Comparison of ENCODE assay signal across 12 mouse cellular contexts in the genomic region with DNA sequence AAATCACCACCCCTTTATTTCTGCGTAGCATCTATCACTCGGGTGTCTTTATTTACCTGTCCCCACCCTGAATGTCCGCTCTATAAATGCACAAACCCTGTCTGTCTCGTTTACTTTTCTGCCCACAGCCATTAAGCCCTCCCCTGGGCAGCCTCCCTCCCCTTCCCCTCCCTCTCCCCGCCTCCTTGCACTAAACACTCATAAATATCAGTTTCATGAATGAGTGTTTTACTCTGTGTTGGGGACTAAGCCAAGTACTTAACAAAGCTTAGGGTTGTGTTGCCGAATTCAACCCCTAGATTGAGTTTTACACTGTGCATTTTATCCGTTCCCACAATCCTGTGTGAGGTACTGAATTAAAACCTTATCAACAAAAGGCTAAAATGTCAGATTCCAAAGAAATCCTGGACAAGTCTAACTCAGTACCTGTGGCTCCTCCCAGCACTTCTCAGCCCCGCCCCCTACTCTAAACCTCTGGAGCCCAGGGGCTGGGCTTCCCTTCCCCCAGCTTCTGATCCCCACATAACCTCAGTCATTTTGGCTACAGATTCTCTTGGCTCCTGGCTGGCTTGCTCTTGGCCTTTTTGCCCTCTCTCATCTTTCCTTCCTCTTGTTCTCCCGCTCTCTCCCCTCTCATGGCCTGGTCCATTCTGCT. TPM values are rescaled to one million over a fixed set of nuclear protein-coding genes. Genes with fewer than 3 reads are reported as not detected.
DNase-seq lines count a peak whose midpoint lies in the region; ATAC-seq and TF ChIP-seq lines count a peak whose summit lies in the region.
"Had no signal": no experiment of that assay in that cellular context is flagged by ENCODE, and none has a peak within 500 bp of the region (broad histone marks: within the 10 kb centered on the region; RNA-seq: fewer than 3 reads in every experiment).

No protein-coding gene starts in this region.

- H3K27me3 ChIP-seq in embryonic facial prominence, embryonic 14.5 days (replicated peaks; ENCODE audit: control insufficient read depth, insufficient read depth, low read length), result no peaks in the 10 kb centered on the region
- no peaks in the 10 kb centered on the region for H3K27me3 ChIP-seq in liver, adult 2 months (ENCODE audit: control insufficient read depth, insufficient read depth, low read length)
- H3K27me3 ChIP-seq in neural tube, embryonic 15.5 days (replicated peaks), result no peaks in the 10 kb centered on the region

- no peak overlapping the region for H3K9ac ChIP-seq in embryonic facial prominence, embryonic 14.5 days (ENCODE audit: low read depth, low read length)
- no peak overlapping the region for H3K9ac ChIP-seq in liver, adult 2 months (ENCODE audit: low read depth, low read length)
- H3K9ac ChIP-seq in neural tube, embryonic 15.5 days (replicated peaks), result no peak overlapping the region

- no peak overlapping the region for H3K4me3 ChIP-seq in embryonic facial prominence, embryonic 14.5 days (ENCODE audit: low read depth, low read length)
- no peak overlapping the region for H3K4me3 ChIP-seq in liver, adult 2 months (ENCODE audit: insufficient read depth, low read depth, low read length)
- no peak overlapping the region for H3K4me3 ChIP-seq in neural tube, embryonic 15.5 days (replicated peaks)
- H3K4me3 ChIP-seq: midbrain, embryonic 10.5 days had no signal

- no peak for TF ChIP-seq POLR2A in liver, adult 2 months (IDR thresholded peaks at IDR 0.05; ENCODE audit: extremely low read depth, insufficient read depth, low read length)

- WGBS in embryonic facial prominence, embryonic 14.5 days, result 26% methylated on average over 9 of the region's 9 CpGs
- WGBS in liver, adult 2 months, result 35% methylated on average over 9 of the region's 9 CpGs
- WGBS in neural tube, embryonic 15.5 days, result 23% methylated on average over 9 of the region's 9 CpGs

- H3K36me3 ChIP-seq in embryonic facial prominence, embryonic 14.5 days (ENCODE audit: control insufficient read depth, insufficient read depth, low read length), result no peaks in the 10 kb centered on the region
- H3K36me3 ChIP-seq in liver, adult 2 months (ENCODE audit: control insufficient read depth, insufficient read depth, low read length), result no peaks in the 10 kb centered on the region
- H3K36me3 ChIP-seq in neural tube, embryonic 15.5 days, result no peaks in the 10 kb centered on the region
- H3K36me3 ChIP-seq: midbrain, embryonic 10.5 days had no signal

- no peak for TF ChIP-seq CTCF in liver, adult 2 months (IDR thresholded peaks at IDR 0.05; ENCODE audit: low read depth, low read length)

- H3K4me2 ChIP-seq in embryonic facial prominence, embryonic 14.5 days (ENCODE audit: low read depth, low read length), result peak overlapping the region; percentile 33
- H3K4me2 ChIP-seq in neural tube, embryonic 15.5 days, result peak overlapping the region; percentile 33

- peak; percentile 70; the same call in 1 of the 2 replicates for ATAC-seq in embryonic facial prominence, embryonic 14.5 days (ENCODE audit: low read depth)
- peak; percentile 28; the same call in 1 of the 2 replicates for ATAC-seq in neural tube, embryonic 15.5 days (ENCODE audit: low FRiP score)

- no peaks in the 10 kb centered on the region for H3K9me3 ChIP-seq in embryonic facial prominence, embryonic 14.5 days (ENCODE audit: control insufficient read depth, low read length)
- no peaks in the 10 kb centered on the region for H3K9me3 ChIP-seq in neural tube, embryonic 15.5 days (replicated peaks)
- H3K9me3 ChIP-seq: midbrain, embryonic 10.5 days had no signal

- H3K79me2 ChIP-seq in liver, adult 2 months (ENCODE audit: control insufficient read depth, insufficient read depth, low read length), result no peaks in the 10 kb centered on the region

- H3K27ac ChIP-seq in embryonic facial prominence, embryonic 14.5 days (replicated peaks; ENCODE audit: low read depth, low read length), result no peak overlapping the region
- no peak overlapping the region for H3K27ac ChIP-seq in liver, adult 2 months (replicated peaks; ENCODE audit: insufficient read depth, low read depth, low read length)
- no peak overlapping the region for H3K27ac ChIP-seq in neural tube, embryonic 15.5 days (replicated peaks)
- H3K27ac ChIP-seq: midbrain, embryonic 10.5 days had no signal

- peak; percentile 48 for DNase-seq in kidney, adult 9 months
- DNase-seq in kidney, adult 18-20 months, result no peak
- DNase-seq in embryonic facial prominence, embryonic 14.5 days (ENCODE audit: low spot score), result peak; percentile 64
- peak; percentile 43 for DNase-seq in liver, adult 2 months (ENCODE audit: extremely low read depth, low read depth, low spot score)
- no peak for DNase-seq in spleen, adult 12 weeks (ENCODE audit: low spot score)
- DNase-seq in layer of hippocampus, adult 9-10 months (ENCODE audit: low spot score), result no peak
- no peak for DNase-seq in cerebellum, postnatal 25 days
- DNase-seq: gastrocnemius, postnatal 25 days; retina, postnatal 1 day; thymus, postnatal 14 days had no signal

- peaks cover 12% of the 10 kb centered on the region for H3K4me1 ChIP-seq in embryonic facial prominence, embryonic 14.5 days (ENCODE audit: control insufficient read depth, insufficient read depth, low read length)
- peaks cover 3% of the 10 kb centered on the region for H3K4me1 ChIP-seq in liver, adult 2 months (ENCODE audit: control insufficient read depth, insufficient read depth, low read length)
- peaks cover 11% of the 10 kb centered on the region for H3K4me1 ChIP-seq in neural tube, embryonic 15.5 days

RNA-seq across cellular contexts. Expression of a gene that starts 52.0 kb away (rescaled TPM):
- polyA plus RNA-seq in embryonic facial prominence, embryonic 14.5 days (2014; fragmentation: Nextera tagmentation; extraction: Ambion mirVana), result 79.1 and 81.0 TPM in 2 replicates
- total RNA-seq in liver, adult 2 months (2014; rRNA removed), result 22.5 and 26.0 TPM in 2 replicates
- polyA plus RNA-seq in liver, adult 2 months (2012; rRNA removed), result 27.2 and 30.7 TPM in 2 replicates
- 41.5 and 48.7 TPM in 2 replicates for polyA plus RNA-seq in neural tube, embryonic 15.5 days (2015; fragmentation: Nextera tagmentation; extraction: Ambion mirVana)

Comparison
In these comparisons a context has a peak if more than half of its experiments do, and no peak if none do; other contexts are left out.
1. DNase-seq: peak in kidney, adult 9 months (single experiment), embryonic facial prominence, embryonic 14.5 days (single experiment) and liver, adult 2 months (single experiment); none in kidney, adult 18-20 months (single experiment), spleen, adult 12 weeks (single experiment), layer of hippocampus, adult 9-10 months (single experiment) and cerebellum, postnatal 25 days (0 of 2).